Mouse (Mus musculus) Patski (cell line): Measurements from ENCODE around the gene Slc25a53. TPM values are rescaled to one million over a fixed set of nuclear protein-coding genes. Genes with fewer than 3 reads are reported as not detected.
"Not testable (repeated sequence)": the region's sequence is repeated elsewhere in the genome, so short reads cannot be mapped to it uniquely, and the experiment has no call there.

Experiments
- ATAC-seq: fragments of 100-300 bp; one replicate; pipeline ENCODE4 v1.8.0; 2021
- CTCF ChIA-PET: fragments of 350-600 bp; sonication (Branson Sonifier 250); formaldehyde crosslinking; loops from one replicate; lab custom pipeline; 2022; ENCODE audit warnings: inconsistent platforms; lab: Charles Lee
- POLR2A ChIA-PET: fragments of 350-600 bp; sonication (Branson Sonifier 250); formaldehyde crosslinking; loops from one replicate; lab custom pipeline; 2022; ENCODE audit warnings: antibody characterized with exemption, inconsistent platforms; lab: Charles Lee
- DNase-seq: peaks from one replicate; pipeline ENCODE4 v3.0.0-alpha.2; 2011; ENCODE audit warnings: low read depth, low spot score
- H3K27me3 ChIP-seq: fragments of 371-371 bp; one replicate; pipeline ENCODE4 v1.5.1; 2021
- CTCF ChIP-seq: fragments of 100-300 bp; IDR thresholded peaks from one replicate; pipeline ENCODE4 v1.5.1; 2021
- in situ Hi-C: fragments of 300-500 bp; cut with MboI; formaldehyde crosslinking; loops from 3 replicates; pipeline ENCODE4 v1.11.1; 2018; ENCODE audit warnings: low pct_unique_long_range_greater_than_20kb, mixed read lengths
- polyA plus RNA-seq: library from polyadenylated mRNA; unstranded; gene quantifications from one replicate; pipeline ENCODE4 v1.2.3, GENCODE M21; 2021

The Slc25a53 gene
- polyA plus RNA-seq, 1 experiment from 2014 or later = 8.7 TPM

- POLR2A ChIA-PET = no interaction called here
- DNase-seq = no peak
- in situ Hi-C loops = no loop called here
- ATAC-seq = no peak
- no peaks in the 10 kb centered on the region for H3K27me3 ChIP-seq
- TF ChIP-seq CTCF = no peak
- CTCF ChIA-PET = no interaction called here
Observed at GRCm38 (mm10) chrX:136959688-136960087, 78.4 kb downstream of the Slc25a53 start.

- in situ Hi-C loops, CTCF ChIA-PET, H3K27me3 ChIP-seq, DNase-seq, POLR2A ChIA-PET, ATAC-seq: not testable (repeated sequence)
Observed at GRCm38 (mm10) chrX:136958300-136958699, 79.8 kb downstream of the Slc25a53 start.

GRCm38 (mm10) chrX:136957583-136958279 lies 80.4 kb downstream of the Slc25a53 start:
- H3K27me3 ChIP-seq, CTCF ChIA-PET, in situ Hi-C loops, DNase-seq, POLR2A ChIA-PET, ATAC-seq: not testable (repeated sequence)

GRCm38 (mm10) chrX:136937985-136938384 lies 100.1 kb downstream of the Slc25a53 start:
- in situ Hi-C loops = no loop called here
- POLR2A ChIA-PET = no interaction called here
- no peak for TF ChIP-seq CTCF
- ATAC-seq (no peak), DNase-seq (no peak)
- CTCF ChIA-PET = no interaction called here
- peaks cover 3% of the 10 kb centered on the region for H3K27me3 ChIP-seq

Other genes starting within 250 kb of the Slc25a53 start
- 4.3 TPM for gene Plp1, start 215.6 kb downstream of the Slc25a53 start, polyA plus RNA-seq
- 0.08 TPM for gene Rab9b, start 169.5 kb downstream of the Slc25a53 start, polyA plus RNA-seq
- gene H2bfm, start 111.0 kb downstream of the Slc25a53 start, polyA plus RNA-seq = not detected
- 1.7 TPM for gene Tmsb15b2, start 62.8 kb downstream of the Slc25a53 start, polyA plus RNA-seq
- 0.30 TPM for gene Tmsb15l, start 61.4 kb downstream of the Slc25a53 start, polyA plus RNA-seq
- not detected for gene Tmsb15b1, start 61.4 kb downstream of the Slc25a53 start, polyA plus RNA-seq
- 0.04 TPM for gene Zcchc18, start 45.1 kb downstream of the Slc25a53 start, polyA plus RNA-seq
- 7.1 TPM for gene Fam199x, start 11.3 kb upstream of the Slc25a53 start, polyA plus RNA-seq
- gene Esx1, start 83.8 kb upstream of the Slc25a53 start, polyA plus RNA-seq = 0.13 TPM